Mouse (Mus musculus) spleen, adult 2 months (tissue): ENCODE results near the gene Prkar1a. TPM values are rescaled to one million over a fixed set of nuclear protein-coding genes. Genes with fewer than 3 reads are reported as not detected.

Experiments used
- DNase-seq, 2 experiments: peaks; one replicate each; pipeline versions ENCODE4 v3.0.0 to v3.0.0-alpha.2; 2012 to 2021; ENCODE audit warnings: low spot score in 2 of 2, low read depth in 1 of 2
- H3K27ac ChIP-seq: fragments of 200-500 bp; 2 replicates; pipeline ENCODE4 v1.5.1; 2012; ENCODE audit warnings: low read length, inconsistent platforms; ENCODE audit not compliant: insufficient read depth
- H3K27me3 ChIP-seq: fragments of 200-500 bp; 2 replicates; pipeline ENCODE4 v1.6.1; 2012; ENCODE audit warnings: mild to moderate bottlenecking, moderate library complexity, low read length, inconsistent platforms; ENCODE audit not compliant: control insufficient read depth, insufficient read depth
- H3K36me3 ChIP-seq: fragments of 200-500 bp; 2 replicates; pipeline ENCODE4 v1.6.1; 2012; ENCODE audit warnings: mild to moderate bottlenecking, low read length, inconsistent platforms; ENCODE audit not compliant: control insufficient read depth, insufficient read depth
- H3K4me1 ChIP-seq: fragments of 200-500 bp; 2 replicates; pipeline ENCODE4 v1.6.1; 2011; ENCODE audit warnings: inconsistent platforms; ENCODE audit not compliant: control insufficient read depth, insufficient read depth, insufficient read length
- H3K4me3 ChIP-seq: fragments of 200-500 bp; 2 replicates; pipeline ENCODE4 v1.5.1; 2011; ENCODE audit warnings: mild to moderate bottlenecking, inconsistent platforms; ENCODE audit not compliant: insufficient read depth, insufficient read length; ENCODE audit errors: extremely low read depth
- CTCF ChIP-seq: fragments of 200-500 bp; IDR thresholded peaks from 2 replicates; pipeline ENCODE4 v1.5.1; 2011; ENCODE audit warnings: mild to moderate bottlenecking, inconsistent platforms; ENCODE audit not compliant: insufficient read depth, insufficient read length, insufficient replicate concordance; ENCODE audit errors: extremely low read depth
- POLR2A ChIP-seq: fragments of 200-500 bp; IDR thresholded peaks from 2 replicates; pipeline ENCODE4 v1.6.1; 2011; ENCODE audit warnings: low read depth, low read length, inconsistent platforms
- WGBS: fragments of 180-500 bp; shearing (Covaris S2); methylation state at CpG from one replicate; pipeline ENCODE4 v1.1.7; 2018; 5-methylcytosine and 5-hydroxymethylcytosine counted together
- polyA plus RNA-seq: library from polyadenylated mRNA; depleted of rRNA; stranded (reverse); fragments of >200 nt; gene quantifications from 2 replicates; pipeline ENCODE4 v1.2.3, GENCODE M21; 2012

Prkar1a gene
- polyA plus RNA-seq, 1 experiment, result 60.3 TPM

GRCm38 (mm10) chr11:109704311-109705205, 55.4 kb downstream of the Prkar1a start:
- no peak overlapping the region for H3K27ac ChIP-seq
- TF ChIP-seq POLR2A (no peak), CTCF (no peak)
- 91% methylated on average over 22 of the region's 22 CpGs for WGBS
- no peaks in the 10 kb centered on the region for H3K36me3 ChIP-seq
- DNase-seq, result no peak
- H3K4me1 ChIP-seq, result no peaks in the 10 kb centered on the region
- H3K27me3 ChIP-seq, result no peaks in the 10 kb centered on the region
- H3K4me3 ChIP-seq, result no peak overlapping the region

DNA sequence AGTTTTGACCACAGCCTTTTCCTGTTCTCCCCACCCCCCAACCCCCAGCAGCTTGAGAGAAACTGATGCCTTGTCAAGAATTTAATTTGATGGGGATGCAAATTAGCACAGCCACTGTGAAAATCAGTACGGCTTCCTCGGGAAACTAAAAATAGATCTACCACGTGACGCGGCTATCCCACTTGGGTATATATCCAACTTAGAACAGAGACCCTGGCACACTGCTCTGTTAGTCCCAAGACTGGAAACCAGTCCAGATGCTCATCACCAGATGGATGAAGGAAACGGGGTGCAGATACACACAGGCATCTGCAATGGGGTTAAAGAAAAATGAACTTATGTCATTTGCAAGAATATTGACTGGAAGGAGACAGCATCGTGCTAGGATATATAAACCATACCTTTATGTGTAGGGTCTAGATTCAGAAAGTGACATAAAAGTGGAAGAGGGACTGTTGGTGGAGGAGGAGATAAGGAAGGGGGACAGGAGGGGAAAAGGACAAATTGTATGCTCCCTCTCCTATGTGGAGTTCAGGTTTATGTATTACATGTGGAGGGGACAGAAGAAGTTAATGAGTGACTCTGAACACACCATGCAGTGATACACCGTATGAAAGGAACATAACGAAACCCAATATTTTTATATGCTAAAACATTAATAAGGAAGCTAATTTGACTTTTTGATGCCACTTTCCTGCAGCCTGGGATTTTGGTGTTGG, 56.3 kb downstream of the Prkar1a start:
- no peaks in the 10 kb centered on the region for H3K4me1 ChIP-seq
- TF ChIP-seq POLR2A (no peak), CTCF (no peak)
- H3K27ac ChIP-seq, result no peak overlapping the region
- DNase-seq, result no peak
- no peak overlapping the region for H3K4me3 ChIP-seq
- H3K36me3 ChIP-seq, result no peaks in the 10 kb centered on the region
- WGBS, result 47% methylated on average over 9 of the region's 9 CpGs
- H3K27me3 ChIP-seq, result no peaks in the 10 kb centered on the region

GRCm38 (mm10) chr11:109706055-109706412, 56.8 kb downstream of the Prkar1a start:
- WGBS, result 78% methylated on average over 9 of the region's 9 CpGs
- no peak overlapping the region for H3K27ac ChIP-seq
- H3K4me1 ChIP-seq, result no peaks in the 10 kb centered on the region
- TF ChIP-seq CTCF (no peak), POLR2A (no peak)
- no peak overlapping the region for H3K4me3 ChIP-seq
- H3K36me3 ChIP-seq, result no peaks in the 10 kb centered on the region
- no peak for DNase-seq
- H3K27me3 ChIP-seq, result no peaks in the 10 kb centered on the region

- DNase-seq, result no peak
- H3K36me3 ChIP-seq, result no peaks in the 10 kb centered on the region
- TF ChIP-seq CTCF, result no peak
- TF ChIP-seq POLR2A, result no peak
- no peak overlapping the region for H3K27ac ChIP-seq
- no peak overlapping the region for H3K4me3 ChIP-seq
- 80% methylated on average over 4 of the region's 4 CpGs for WGBS
- no peaks in the 10 kb centered on the region for H3K4me1 ChIP-seq
- no peaks in the 10 kb centered on the region for H3K27me3 ChIP-seq
These were observed 57.4 kb downstream of the Prkar1a start for GRCm38 (mm10) chr11:109706586-109706985.

GRCm38 (mm10) chr11:109707442-109707841, 58.2 kb downstream of the Prkar1a start:
- 77% methylated on average over 3 of the region's 3 CpGs for WGBS
- Histone ChIP-seq H3K27ac (no peak overlapping the region), H3K27me3 (no peaks in the 10 kb centered on the region), H3K4me1 (no peaks in the 10 kb centered on the region), H3K36me3 (no peaks in the 10 kb centered on the region), H3K4me3 (no peak overlapping the region)
- DNase-seq, result no peak
- TF ChIP-seq CTCF, result no peak
- no peak for TF ChIP-seq POLR2A

GRCm38 (mm10) chr11:109708786-109709185, 59.6 kb downstream of the Prkar1a start:
- WGBS, result 91% methylated on average over 4 of the region's 4 CpGs
- DNase-seq, result no peak
- H3K4me1 ChIP-seq, result no peaks in the 10 kb centered on the region
- H3K4me3 ChIP-seq, result no peak overlapping the region
- H3K36me3 ChIP-seq, result no peaks in the 10 kb centered on the region
- H3K27ac ChIP-seq, result no peak overlapping the region
- TF ChIP-seq CTCF, result no peak
- TF ChIP-seq POLR2A, result no peak
- no peaks in the 10 kb centered on the region for H3K27me3 ChIP-seq
